ENCODE assay signal across 1 mouse cellular context in the genomic region with DNA sequence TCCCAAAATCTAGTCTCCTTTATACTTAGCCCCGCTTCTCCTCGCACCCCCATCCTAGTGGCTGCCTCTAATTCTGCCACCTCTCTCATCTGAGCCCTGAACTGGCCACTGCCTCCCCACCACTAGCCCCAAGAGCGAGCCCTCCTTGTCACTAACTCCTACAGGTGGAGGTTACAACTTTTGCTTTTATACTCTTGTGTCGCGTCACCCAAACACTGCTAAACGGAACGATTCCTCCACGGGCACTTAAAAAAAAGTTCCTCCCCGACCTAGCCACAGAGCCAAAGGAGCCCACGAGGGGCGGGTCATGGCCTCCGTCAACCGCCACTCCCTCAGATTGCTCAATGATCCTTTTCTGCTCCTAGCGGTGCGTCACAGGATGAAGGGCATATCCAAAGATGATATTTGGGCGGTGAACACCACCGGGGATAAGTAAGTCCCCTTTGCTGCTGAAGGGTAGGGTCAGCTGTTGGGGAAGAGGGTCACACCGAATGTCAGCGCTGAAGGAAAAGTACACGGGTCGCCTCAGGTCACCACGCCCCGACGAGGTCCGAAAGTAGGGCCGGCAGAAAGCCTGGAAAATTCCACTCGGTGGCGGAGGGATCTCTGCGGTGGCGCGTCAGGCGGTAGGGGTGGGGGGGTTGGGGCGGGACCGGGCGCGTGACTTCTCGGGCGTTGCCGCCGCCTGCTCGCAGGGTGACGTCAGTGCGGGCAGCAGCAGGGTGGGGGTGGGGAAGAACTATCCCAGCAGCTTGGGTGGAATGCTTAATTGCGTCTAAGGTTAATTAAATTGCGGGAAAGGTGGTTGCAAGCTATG.
A peak's percentile ranks its signal among the peaks of the same experiment; 100 is the strongest.
TF ChIP-seq lines count a peak whose summit lies in the region.

No protein-coding gene starts in this region.

TF ChIP-seq in CH12.LX, 34 proteins besides CTCF, POLR2A, EP300 and RAD21 (continued from another document):
- peak; percentile 90 for TF ChIP-seq ETS1 (conservative IDR thresholded peaks at IDR 0.05; ENCODE audit: low read depth, low read length)
- TF ChIP-seq KAT2A (IDR thresholded peaks at IDR 0.05; ENCODE audit: insufficient replicate concordance, low read length): peak; percentile 80
- TF ChIP-seq ZMIZ1 (IDR thresholded peaks at IDR 0.05; ENCODE audit: low read depth, low read length): peak; percentile 100
- TF ChIP-seq MYC (IDR thresholded peaks at IDR 0.05; ENCODE audit: low read depth, low read length): peak; percentile 85
- TF ChIP-seq MAZ (IDR thresholded peaks at IDR 0.05; ENCODE audit: low read depth, low read length): peak; percentile 70
- peak; percentile 39; the same call in 1 of the 2 replicates for TF ChIP-seq ELF1 (IDR thresholded peaks at IDR 0.05; ENCODE audit: low read depth, low read length)
- TF ChIP-seq ZKSCAN1 (IDR thresholded peaks at IDR 0.05; ENCODE audit: borderline replicate concordance, low read depth, low read length): no peak
- TF ChIP-seq PAX5 (IDR thresholded peaks at IDR 0.05; ENCODE audit: low read length): no peak
- peak; percentile 98 for TF ChIP-seq TBP (conservative IDR thresholded peaks at IDR 0.05; ENCODE audit: low read depth, low read length)
- TF ChIP-seq IRF4 (IDR thresholded peaks at IDR 0.05; ENCODE audit: low read depth, low read length): peak; percentile 62
- TF ChIP-seq USF1 (IDR thresholded peaks at IDR 0.05; ENCODE audit: low read depth, low read length): peak; percentile 64
- TF ChIP-seq NELFE (IDR thresholded peaks at IDR 0.05; ENCODE audit: low read depth, low read length): peak; percentile 100
- TF ChIP-seq SIN3A (IDR thresholded peaks at IDR 0.05; ENCODE audit: low read length): peak; percentile 96
